Mouse (Mus musculus): Measurements from ENCODE around the gene Maip1. TPM values are rescaled to one million over a fixed set of nuclear protein-coding genes. Genes with fewer than 3 reads are reported as not detected.

Gene Maip1
- polyA plus RNA-seq (2015; fragmentation: Nextera tagmentation; extraction: Ambion mirVana) = 23.3 and 24.7 TPM in 2 replicates

DNA sequence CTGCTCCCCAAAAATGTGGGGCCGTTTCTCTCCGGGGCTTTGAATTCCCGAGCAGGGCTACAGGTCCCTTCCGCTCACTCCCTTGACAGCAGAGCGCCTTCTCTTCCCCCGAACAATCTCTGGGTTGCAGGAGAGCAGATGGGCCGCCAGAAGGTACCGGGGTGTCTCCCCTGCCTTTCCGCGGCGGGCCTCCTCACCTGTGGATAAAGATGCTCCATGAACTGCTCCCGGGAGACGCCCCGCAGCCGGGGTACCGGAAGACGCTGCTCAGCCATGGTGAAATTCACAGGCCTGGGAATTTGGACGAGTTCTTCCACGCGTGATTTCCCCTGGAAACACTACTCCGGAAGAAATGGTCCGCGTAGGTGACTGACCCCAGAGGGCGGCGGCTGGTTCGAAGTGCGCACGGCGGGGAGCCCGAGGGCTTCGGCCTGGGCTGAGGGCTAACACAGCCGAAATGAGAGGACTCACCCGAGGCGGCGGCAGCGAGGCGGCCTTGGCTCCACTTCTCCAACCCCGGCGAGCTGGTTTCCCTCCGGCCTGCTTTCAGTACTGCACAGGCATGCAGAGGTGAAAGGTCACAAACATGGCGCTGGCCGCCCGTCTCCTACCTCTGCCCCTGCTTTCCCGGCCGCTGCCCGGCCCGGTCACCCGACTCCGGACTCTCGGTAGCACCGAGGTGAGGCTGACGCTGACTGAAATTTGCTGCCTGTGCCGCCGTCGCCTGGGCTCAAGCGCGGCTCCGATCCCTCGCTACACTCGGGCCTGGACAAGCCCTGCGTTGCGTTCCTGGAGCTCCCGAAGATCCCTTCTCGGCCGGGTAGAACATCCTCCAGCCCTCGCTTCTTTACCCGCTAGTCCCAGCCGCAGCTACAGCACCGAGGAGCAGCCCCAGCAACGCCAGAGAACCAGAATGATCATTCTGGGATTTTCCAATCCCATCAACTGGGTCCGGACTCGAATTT lies at the start of gene Maip1, which contains the start of gene Tyw5:
Maip1 (plus strand) TSS at position 142 of the 965 bp plus-strand sequence.
Tyw5 (minus strand) TSS at position 915 of the 965 bp plus-strand sequence.
- H3K27me3 ChIP-seq (ENCODE audit: insufficient read depth, low read length) = no peaks in the 10 kb centered on the region
- H3K27ac ChIP-seq = peak within 1 kb of the TSS; percentile 88
- H3K9ac ChIP-seq (ENCODE audit: low read depth, low read length) = peak within 1 kb of the TSS; percentile 96
- no peaks in the 10 kb centered on the region for H3K36me3 ChIP-seq (ENCODE audit: insufficient read depth, low read length)
- peak; percentile 87 for DNase-seq (ENCODE audit: low spot score)
- peak within 1 kb of the TSS; percentile 87 for H3K4me3 ChIP-seq (replicated peaks; ENCODE audit: low read depth, low read length)
- H3K4me2 ChIP-seq (ENCODE audit: low read length) = peak within 1 kb of the TSS; percentile 85
- peak; percentile 92 for ATAC-seq (replicated peaks; ENCODE audit: low FRiP score, low read depth)
- under 1% methylated on average over 72 of the region's 72 CpGs for WGBS
- peaks cover 10% of the 10 kb centered on the region; the same call in 1 of the 2 replicates for H3K4me1 ChIP-seq (replicated peaks; ENCODE audit: insufficient read depth, low read length)
- 0 out of 2 replicates have a peak, but pooled peaks have one; percentile 8 for TF ChIP-seq CTCF (IDR thresholded peaks at IDR 0.05; ENCODE audit: low read depth)
- H3K9me3 ChIP-seq (replicated peaks; ENCODE audit: low read length) = no peaks in the 10 kb centered on the region

DNA sequence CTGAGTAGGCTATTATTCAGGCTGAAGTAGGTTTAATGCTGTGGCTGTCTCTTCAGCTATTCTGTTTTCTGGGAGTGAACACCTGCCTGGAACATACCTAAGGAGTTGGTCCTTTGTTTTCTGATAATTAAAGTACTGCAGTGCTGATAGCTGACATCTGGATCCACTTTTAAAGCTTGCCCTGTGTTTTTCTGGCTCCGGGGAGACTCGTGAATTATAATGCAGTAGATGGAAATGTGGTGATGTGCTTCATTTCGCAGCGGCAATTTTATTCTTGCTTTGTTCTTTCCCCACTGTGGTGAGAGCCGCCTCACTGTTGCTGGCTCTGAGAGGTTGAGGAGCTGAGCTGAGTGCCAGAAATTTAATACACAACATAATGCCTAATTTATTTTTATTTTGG lies 47.6 kb upstream of the Maip1 start:
- no peak overlapping the region for H3K27ac ChIP-seq
- no peak overlapping the region for H3K4me2 ChIP-seq (ENCODE audit: low read length)
- H3K4me1 ChIP-seq (replicated peaks; ENCODE audit: insufficient read depth, low read length) = no peaks in the 10 kb centered on the region
- no peak overlapping the region for H3K4me3 ChIP-seq (replicated peaks; ENCODE audit: low read depth, low read length)
- no peaks in the 10 kb centered on the region for H3K36me3 ChIP-seq (ENCODE audit: insufficient read depth, low read length)
- no peaks in the 10 kb centered on the region for H3K27me3 ChIP-seq (ENCODE audit: insufficient read depth, low read length)
- WGBS = 67% methylated on average over 5 of the region's 5 CpGs
- no peak for TF ChIP-seq CTCF (IDR thresholded peaks at IDR 0.05; ENCODE audit: low read depth)
- no peaks in the 10 kb centered on the region for H3K9me3 ChIP-seq (replicated peaks; ENCODE audit: low read length)
- H3K9ac ChIP-seq (ENCODE audit: low read depth, low read length) = no peak overlapping the region
- ATAC-seq (replicated peaks; ENCODE audit: low FRiP score, low read depth) (no peak), DNase-seq (ENCODE audit: low spot score) (no peak)

DNA sequence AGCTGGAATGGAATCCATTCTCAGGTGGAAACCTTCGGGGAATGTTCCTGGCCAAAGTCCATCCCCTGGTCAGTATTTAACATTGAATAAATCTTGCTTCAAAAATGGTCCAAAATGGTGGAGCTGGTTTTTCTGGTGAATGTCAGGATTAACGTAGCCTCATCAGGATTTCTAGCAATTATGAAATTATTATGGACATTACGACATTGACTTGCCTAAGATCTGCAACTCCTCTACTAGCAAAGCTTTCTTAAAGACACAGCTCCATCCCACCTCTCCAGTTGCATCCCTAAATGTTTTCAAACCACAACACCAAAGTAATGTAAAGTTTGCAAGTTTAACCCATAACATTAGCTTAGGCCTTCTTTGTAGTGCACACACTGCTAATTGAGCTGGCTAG lies 38.7 kb upstream of the Maip1 start:
- Histone ChIP-seq H3K27ac (no peak overlapping the region), H3K4me2 (ENCODE audit: low read length) (no peak overlapping the region), H3K9me3 (replicated peaks; ENCODE audit: low read length) (no peaks in the 10 kb centered on the region), H3K4me1 (replicated peaks; ENCODE audit: insufficient read depth, low read length) (no peaks in the 10 kb centered on the region), H3K27me3 (ENCODE audit: insufficient read depth, low read length) (no peaks in the 10 kb centered on the region), H3K9ac (ENCODE audit: low read depth, low read length) (no peak overlapping the region), H3K4me3 (replicated peaks; ENCODE audit: low read depth, low read length) (no peak overlapping the region), H3K36me3 (ENCODE audit: insufficient read depth, low read length) (no peaks in the 10 kb centered on the region)
- TF ChIP-seq CTCF (IDR thresholded peaks at IDR 0.05; ENCODE audit: low read depth) = no peak
- ATAC-seq (replicated peaks; ENCODE audit: low FRiP score, low read depth) (no peak), DNase-seq (ENCODE audit: low spot score) (no peak)
- 88% methylated on average over 3 of the region's 3 CpGs for WGBS

DNA sequence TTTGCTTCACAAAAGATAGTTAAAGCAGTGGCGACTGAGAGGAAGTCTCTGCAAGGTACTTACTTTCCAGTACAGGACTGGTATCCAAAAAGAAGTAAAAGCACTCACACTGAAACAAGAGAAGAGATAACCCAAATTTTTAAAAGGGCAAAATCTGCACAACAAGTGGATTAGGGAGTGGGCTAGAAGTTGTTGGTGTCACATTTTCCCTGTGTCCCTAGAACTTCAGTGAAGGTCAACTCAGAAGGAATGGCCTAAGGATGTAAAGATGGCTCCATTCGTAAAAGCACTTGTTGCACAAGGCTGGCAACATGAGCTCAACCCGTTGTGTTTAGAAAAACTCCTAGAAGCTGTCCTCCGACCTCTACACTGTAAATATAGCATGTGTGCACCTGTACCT lies 37.0 kb upstream of the Maip1 start:
- no peak for TF ChIP-seq CTCF (IDR thresholded peaks at IDR 0.05; ENCODE audit: low read depth)
- H3K4me3 ChIP-seq (replicated peaks; ENCODE audit: low read depth, low read length) = no peak overlapping the region
- no peak overlapping the region for H3K4me2 ChIP-seq (ENCODE audit: low read length)
- no peaks in the 10 kb centered on the region for H3K36me3 ChIP-seq (ENCODE audit: insufficient read depth, low read length)
- H3K27ac ChIP-seq = no peak overlapping the region
- DNase-seq (ENCODE audit: low spot score) (no peak), ATAC-seq (replicated peaks; ENCODE audit: low FRiP score, low read depth) (no peak)
- H3K27me3 ChIP-seq (ENCODE audit: insufficient read depth, low read length) = no peaks in the 10 kb centered on the region
- H3K4me1 ChIP-seq (replicated peaks; ENCODE audit: insufficient read depth, low read length) = no peaks in the 10 kb centered on the region
- no peaks in the 10 kb centered on the region for H3K9me3 ChIP-seq (replicated peaks; ENCODE audit: low read length)
- H3K9ac ChIP-seq (ENCODE audit: low read depth, low read length) = no peak overlapping the region
- 83% methylated on average over 4 of the region's 4 CpGs for WGBS

DNA sequence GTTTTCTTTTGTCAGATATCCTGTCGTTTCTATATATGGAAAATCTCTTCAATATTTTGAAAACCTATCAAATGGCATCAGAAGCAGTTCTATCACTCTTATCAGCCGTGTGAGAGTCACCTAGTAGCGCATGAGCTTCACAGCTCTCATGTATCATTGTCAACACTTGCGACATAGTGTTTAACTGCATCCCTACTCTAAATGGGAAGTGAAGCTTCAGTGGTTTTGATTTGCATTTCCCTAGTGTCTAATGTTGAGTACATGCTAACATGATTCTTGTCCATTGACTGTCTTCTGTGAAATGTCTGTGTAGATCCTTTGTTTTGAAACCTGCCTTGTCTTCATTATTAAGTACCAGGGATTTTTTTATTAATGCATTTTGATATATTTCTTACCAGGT lies 35.7 kb upstream of the Maip1 start:
- no peak for DNase-seq (ENCODE audit: low spot score)
- no peaks in the 10 kb centered on the region for H3K36me3 ChIP-seq (ENCODE audit: insufficient read depth, low read length)
- 75% methylated on average over 4 of the region's 4 CpGs for WGBS
- H3K9me3 ChIP-seq (replicated peaks; ENCODE audit: low read length) = no peaks in the 10 kb centered on the region
- no peak overlapping the region for H3K27ac ChIP-seq
- no peaks in the 10 kb centered on the region for H3K27me3 ChIP-seq (ENCODE audit: insufficient read depth, low read length)
- ATAC-seq (replicated peaks; ENCODE audit: low FRiP score, low read depth) = no peak
- no peak overlapping the region for H3K4me3 ChIP-seq (replicated peaks; ENCODE audit: low read depth, low read length)
- H3K4me1 ChIP-seq (replicated peaks; ENCODE audit: insufficient read depth, low read length) = no peaks in the 10 kb centered on the region
- no peak for TF ChIP-seq CTCF (IDR thresholded peaks at IDR 0.05; ENCODE audit: low read depth)
- H3K4me2 ChIP-seq (ENCODE audit: low read length) = no peak overlapping the region
- H3K9ac ChIP-seq (ENCODE audit: low read depth, low read length) = no peak overlapping the region

DNA sequence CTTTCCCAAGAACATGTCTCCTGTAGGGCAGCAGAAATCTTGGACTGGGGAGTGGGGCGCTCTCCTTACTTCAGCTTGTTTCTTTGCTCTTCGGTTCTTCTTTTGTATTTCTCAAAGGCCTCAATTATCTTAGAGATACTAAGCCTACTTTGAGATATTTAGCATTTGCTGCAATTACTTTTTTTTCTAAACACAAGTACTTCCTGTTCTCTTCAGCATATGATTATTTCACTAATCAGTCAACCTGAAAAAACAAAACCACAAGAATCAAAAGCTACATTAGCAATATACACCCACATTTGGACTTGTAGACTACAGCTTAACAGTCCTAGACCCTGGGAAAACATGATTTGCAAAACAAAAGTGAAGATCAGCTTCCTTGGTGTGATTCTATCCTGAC lies 30.9 kb upstream of the Maip1 start:
- Histone ChIP-seq H3K27me3 (ENCODE audit: insufficient read depth, low read length) (no peaks in the 10 kb centered on the region), H3K4me1 (replicated peaks; ENCODE audit: insufficient read depth, low read length) (0 out of 2 replicates have a peak, but pooled peaks cover 5% of the 10 kb centered on the region), H3K27ac (no peak overlapping the region), H3K36me3 (ENCODE audit: insufficient read depth, low read length) (no peaks in the 10 kb centered on the region), H3K4me3 (replicated peaks; ENCODE audit: low read depth, low read length) (no peak overlapping the region), H3K9me3 (replicated peaks; ENCODE audit: low read length) (no peaks in the 10 kb centered on the region), H3K4me2 (ENCODE audit: low read length) (no peak overlapping the region), H3K9ac (ENCODE audit: low read depth, low read length) (no peak overlapping the region)
- 95% methylated on average over 2 of the region's 2 CpGs for WGBS
- DNase-seq (ENCODE audit: low spot score) (no peak), ATAC-seq (replicated peaks; ENCODE audit: low FRiP score, low read depth) (no peak)
- TF ChIP-seq CTCF (IDR thresholded peaks at IDR 0.05; ENCODE audit: low read depth) = no peak
